Mouse (Mus musculus) forebrain, embryonic 16.5 days (tissue): ENCODE results near the gene Skor1. TPM values are rescaled to one million over a fixed set of nuclear protein-coding genes. Genes with fewer than 3 reads are reported as not detected.

Experiments
- ATAC-seq: fragments of 200-750 bp; cut with Nextera tagmentation; 2 replicates; pipeline ENCODE4 v1.8.0; 2017; ENCODE audit warnings: mild to moderate bottlenecking, moderate library complexity
- H3K27ac ChIP-seq: fragments of 300-500 bp; sonication (generic); 2 replicates; pipeline ENCODE4 v1.5.1; 2014; ENCODE audit warnings: low read length, control low read depth
- H3K27me3 ChIP-seq: fragments of 300-500 bp; sonication (generic); replicated peaks from 2 replicates; pipeline ENCODE4 v1.6.1; 2014; ENCODE audit warnings: low read length; ENCODE audit not compliant: control insufficient read depth, insufficient read depth
- H3K36me3 ChIP-seq: fragments of 300-500 bp; sonication (generic); 2 replicates; pipeline ENCODE4 v1.6.1; 2014; ENCODE audit not compliant: control insufficient read depth, insufficient read depth
- H3K4me1 ChIP-seq: fragments of 300-500 bp; sonication (generic); replicated peaks from 2 replicates; pipeline ENCODE4 v1.6.1; 2014; ENCODE audit warnings: low read length; ENCODE audit not compliant: control insufficient read depth, insufficient read depth
- H3K4me2 ChIP-seq: fragments of 300-500 bp; sonication (generic); 2 replicates; pipeline ENCODE4 v1.6.1; 2014; ENCODE audit warnings: mild to moderate bottlenecking, low read length, control low read depth
- H3K4me3 ChIP-seq: fragments of 300-500 bp; sonication (generic); replicated peaks from 2 replicates; pipeline ENCODE4 v1.5.1; 2014; ENCODE audit warnings: mild to moderate bottlenecking, low read length, control low read depth
- H3K9ac ChIP-seq: fragments of 300-500 bp; sonication (generic); replicated peaks from 2 replicates; pipeline ENCODE4 v1.6.1; 2014; ENCODE audit warnings: low read depth, low read length, control low read depth
- H3K9me3 ChIP-seq: fragments of 300-500 bp; sonication (generic); 2 replicates; pipeline ENCODE4 v1.6.1; 2016; ENCODE audit warnings: low read length; ENCODE audit not compliant: control insufficient read depth
- WGBS: fragments of 180-500 bp; shearing (Covaris S2); extraction: QIAGEN DNeasy Blood & Tissue Kit; methylation state at CpG from one replicate; pipeline ENCODE4 v1.1.7; 2014; 5-methylcytosine and 5-hydroxymethylcytosine counted together
- polyA plus RNA-seq: library from polyadenylated mRNA; unstranded; fragments of >200 nt; fragmentation: Nextera tagmentation; extraction: Ambion mirVana; gene quantifications from 2 replicates; pipeline ENCODE4 v1.2.1, GENCODE M21; 2015

The Skor1 gene
- polyA plus RNA-seq, 1 experiment from 2014 or later = 0.32 TPM

GRCm38 (mm10) chr9:63099876-63100275 is 48.9 kb downstream of the Skor1 start:
- no peak overlapping the region for H3K9ac ChIP-seq
- no peaks in the 10 kb centered on the region for H3K36me3 ChIP-seq
- no peaks in the 10 kb centered on the region for H3K9me3 ChIP-seq
- H3K4me2 ChIP-seq = no peak overlapping the region
- H3K4me1 ChIP-seq = no peaks in the 10 kb centered on the region
- no peak for ATAC-seq
- no peak overlapping the region for H3K27ac ChIP-seq
- no peaks in the 10 kb centered on the region for H3K27me3 ChIP-seq
- H3K4me3 ChIP-seq = no peak overlapping the region

- WGBS = 80% methylated on average over 4 of the region's 4 CpGs
- H3K4me3 ChIP-seq = no peak overlapping the region
- no peaks in the 10 kb centered on the region for H3K4me1 ChIP-seq
- no peaks in the 10 kb centered on the region for H3K36me3 ChIP-seq
- H3K9me3 ChIP-seq = no peaks in the 10 kb centered on the region
- H3K27ac ChIP-seq = no peak overlapping the region
- H3K27me3 ChIP-seq = no peaks in the 10 kb centered on the region
- H3K4me2 ChIP-seq = no peak overlapping the region
- H3K9ac ChIP-seq = no peak overlapping the region
- no peak for ATAC-seq
Measured at GRCm38 (mm10) chr9:63099344-63099743, 49.4 kb downstream of the Skor1 start.

- H3K9me3 ChIP-seq = no peaks in the 10 kb centered on the region
- no peak overlapping the region for H3K4me3 ChIP-seq
- WGBS = 78% methylated on average over 4 of the region's 4 CpGs
- no peaks in the 10 kb centered on the region for H3K36me3 ChIP-seq
- no peak overlapping the region for H3K27ac ChIP-seq
- H3K4me1 ChIP-seq = no peaks in the 10 kb centered on the region
- no peak overlapping the region for H3K4me2 ChIP-seq
- no peak overlapping the region for H3K9ac ChIP-seq
- no peak for ATAC-seq
- no peaks in the 10 kb centered on the region for H3K27me3 ChIP-seq
Measured at GRCm38 (mm10) chr9:63098887-63099286, 49.9 kb downstream of the Skor1 start.

- Histone ChIP-seq H3K27me3 (no peaks in the 10 kb centered on the region), H3K4me2 (no peak overlapping the region), H3K4me1 (peaks cover 8% of the 10 kb centered on the region), H3K36me3 (no peaks in the 10 kb centered on the region), H3K27ac (no peak overlapping the region), H3K9me3 (no peaks in the 10 kb centered on the region), H3K4me3 (no peak overlapping the region), H3K9ac (no peak overlapping the region)
- 96% methylated on average over 1 of the region's 1 CpGs for WGBS
- no peak for ATAC-seq
Measured at GRCm38 (mm10) chr9:63097204-63097603, 51.6 kb downstream of the Skor1 start.

- ATAC-seq = no peak
- Histone ChIP-seq H3K36me3 (no peaks in the 10 kb centered on the region), H3K4me3 (no peak overlapping the region), H3K27me3 (no peaks in the 10 kb centered on the region), H3K4me1 (peaks cover 19% of the 10 kb centered on the region), H3K4me2 (no peak overlapping the region), H3K9me3 (no peaks in the 10 kb centered on the region), H3K9ac (no peak overlapping the region), H3K27ac (no peak overlapping the region)
- WGBS = 89% methylated on average over 1 of the region's 1 CpGs
Measured at GRCm38 (mm10) chr9:63094030-63094429, 54.7 kb downstream of the Skor1 start.

- Histone ChIP-seq H3K36me3 (no peaks in the 10 kb centered on the region), H3K4me1 (peaks cover 19% of the 10 kb centered on the region), H3K27ac (peak overlapping the region; percentile 39), H3K9me3 (no peaks in the 10 kb centered on the region), H3K4me3 (peak overlapping the region; percentile 30; the same call in 1 of the 2 replicates), H3K27me3 (no peaks in the 10 kb centered on the region), H3K9ac (0 out of 2 replicates have a peak overlapping the region, but pooled peaks have one; percentile 34), H3K4me2 (peak overlapping the region; percentile 55)
- no peak for ATAC-seq
- 5% methylated on average over 6 of the region's 6 CpGs for WGBS
Measured at GRCm38 (mm10) chr9:63092567-63092966, 56.2 kb downstream of the Skor1 start.

- ATAC-seq = peak; percentile 86
- peak overlapping the region; percentile 44 for H3K9ac ChIP-seq
- no peaks in the 10 kb centered on the region for H3K36me3 ChIP-seq
- WGBS = under 1% methylated on average over 13 of the region's 13 CpGs
- peak overlapping the region; percentile 39 for H3K27ac ChIP-seq
- peaks cover 19% of the 10 kb centered on the region for H3K4me1 ChIP-seq
- peak overlapping the region; percentile 30 for H3K4me3 ChIP-seq
- no peaks in the 10 kb centered on the region for H3K27me3 ChIP-seq
- peak overlapping the region; percentile 55 for H3K4me2 ChIP-seq
- H3K9me3 ChIP-seq = no peaks in the 10 kb centered on the region
Measured at GRCm38 (mm10) chr9:63091971-63092528, 56.7 kb downstream of the Skor1 start.

GRCm38 (mm10) chr9:63091101-63091921 is 57.5 kb downstream of the Skor1 start:
- WGBS = 12% methylated on average over 23 of the region's 23 CpGs
- H3K27ac ChIP-seq = no peak overlapping the region
- no peak for ATAC-seq
- peak overlapping the region; percentile 55 for H3K4me2 ChIP-seq
- no peak overlapping the region; the same call in 1 of the 2 replicates for H3K4me3 ChIP-seq
- no peaks in the 10 kb centered on the region for H3K27me3 ChIP-seq
- no peak overlapping the region for H3K9ac ChIP-seq
- H3K4me1 ChIP-seq = peaks cover 19% of the 10 kb centered on the region
- no peaks in the 10 kb centered on the region for H3K9me3 ChIP-seq
- H3K36me3 ChIP-seq = no peaks in the 10 kb centered on the region

- ATAC-seq = no peak
- no peaks in the 10 kb centered on the region for H3K9me3 ChIP-seq
- no peak overlapping the region for H3K27ac ChIP-seq
- H3K4me2 ChIP-seq = no peak overlapping the region
- no peak overlapping the region for H3K9ac ChIP-seq
- H3K27me3 ChIP-seq = no peaks in the 10 kb centered on the region
- no peaks in the 10 kb centered on the region for H3K36me3 ChIP-seq
- 92% methylated on average over 4 of the region's 4 CpGs for WGBS
- no peak overlapping the region for H3K4me3 ChIP-seq
- H3K4me1 ChIP-seq = peaks cover 19% of the 10 kb centered on the region
Measured at GRCm38 (mm10) chr9:63089141-63089540, 59.6 kb downstream of the Skor1 start.
